Mouse (Mus musculus): Measurements from ENCODE around the gene Zc2hc1c. TPM values are rescaled to one million over a fixed set of nuclear protein-coding genes. Genes with fewer than 3 reads are reported as not detected.
A peak's percentile ranks its signal among the peaks of the same experiment; 100 is the strongest.
"Not testable (repeated sequence)": the region's sequence is repeated elsewhere in the genome, so short reads cannot be mapped to it uniquely, and the experiment has no call there.

Zc2hc1c gene
- polyA plus RNA-seq, 1 experiment = not detected

DNA sequence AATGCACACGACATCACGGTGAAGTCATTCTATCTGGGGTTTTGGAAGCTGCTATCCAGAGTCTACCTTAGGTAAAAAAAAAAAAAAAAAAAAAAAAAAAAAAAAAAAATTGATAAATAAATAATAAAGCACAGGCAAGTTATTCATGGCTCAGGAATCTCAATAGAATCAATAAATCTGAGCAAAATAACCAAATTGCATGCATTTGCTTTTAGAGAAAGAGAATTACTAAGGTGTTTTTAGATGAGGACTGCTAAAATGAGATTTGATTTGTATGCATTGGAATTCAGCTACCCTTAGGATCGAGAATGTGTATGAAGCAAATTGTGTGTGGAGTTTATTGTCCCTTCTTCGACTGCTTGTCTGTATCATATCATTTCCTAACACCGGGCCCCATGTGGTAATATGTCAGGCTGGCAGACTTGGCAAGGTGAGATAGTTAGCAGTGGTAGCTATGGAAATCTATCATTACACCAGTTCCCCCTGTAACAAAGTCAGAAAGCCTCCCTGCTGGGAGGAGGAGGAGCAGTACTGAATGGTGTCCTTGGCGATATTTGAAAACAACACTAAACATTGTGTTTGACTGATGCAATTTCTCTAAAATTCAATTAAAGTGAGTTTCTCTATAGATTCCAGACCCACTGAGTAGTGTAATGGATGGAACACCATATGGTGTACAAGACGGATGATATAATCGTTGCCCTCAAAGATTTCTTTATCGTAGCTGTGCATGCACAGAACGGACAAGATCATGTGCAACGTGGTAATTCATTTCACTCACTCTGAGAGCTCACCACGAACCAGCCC lies 7.3 kb upstream of the Zc2hc1c start:
- TF ChIP-seq POLR2A (IDR thresholded peaks at IDR 0.05; ENCODE audit: insufficient read depth, low read depth, low read length) (no peak), CTCF (IDR thresholded peaks at IDR 0.05; ENCODE audit: insufficient read depth, low read depth, low read length) (no peak)
- Histone ChIP-seq H3K4me3 (ENCODE audit: insufficient read depth, low read depth, low read length) (no peak overlapping the region), H3K27ac (ENCODE audit: insufficient read depth, low read depth, low read length) (no peak overlapping the region), H3K4me1 (ENCODE audit: control insufficient read depth, insufficient read depth, low read length) (no peaks in the 10 kb centered on the region)
- 43% methylated on average over 12 of the region's 12 CpGs for WGBS

DNA sequence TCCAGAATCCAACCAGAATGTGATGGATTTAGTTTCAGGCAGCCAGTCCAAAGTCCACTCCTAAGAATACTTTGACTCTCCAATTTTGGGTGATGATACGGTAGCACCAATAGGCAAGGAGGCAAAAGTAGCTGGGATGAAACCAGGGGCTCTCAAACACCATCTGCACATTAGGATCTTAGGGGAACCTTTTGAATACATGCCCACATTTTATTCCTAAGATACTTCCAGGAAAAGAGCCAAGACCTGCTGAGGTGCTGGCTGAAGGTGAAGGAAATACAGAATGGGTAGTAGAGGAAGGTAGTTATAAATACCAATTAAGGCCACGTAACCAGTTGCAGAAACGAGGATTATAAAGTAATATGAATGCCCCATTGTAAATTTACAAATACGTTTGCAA lies 6.6 kb upstream of the Zc2hc1c start:
- not testable (repeated sequence) for H3K4me1 ChIP-seq (ENCODE audit: control insufficient read depth, insufficient read depth, low read length); H3K4me3 ChIP-seq (ENCODE audit: insufficient read depth, low read depth, low read length); H3K27ac ChIP-seq (ENCODE audit: insufficient read depth, low read depth, low read length)
- 84% methylated on average over 2 of the region's 4 CpGs for WGBS

DNA sequence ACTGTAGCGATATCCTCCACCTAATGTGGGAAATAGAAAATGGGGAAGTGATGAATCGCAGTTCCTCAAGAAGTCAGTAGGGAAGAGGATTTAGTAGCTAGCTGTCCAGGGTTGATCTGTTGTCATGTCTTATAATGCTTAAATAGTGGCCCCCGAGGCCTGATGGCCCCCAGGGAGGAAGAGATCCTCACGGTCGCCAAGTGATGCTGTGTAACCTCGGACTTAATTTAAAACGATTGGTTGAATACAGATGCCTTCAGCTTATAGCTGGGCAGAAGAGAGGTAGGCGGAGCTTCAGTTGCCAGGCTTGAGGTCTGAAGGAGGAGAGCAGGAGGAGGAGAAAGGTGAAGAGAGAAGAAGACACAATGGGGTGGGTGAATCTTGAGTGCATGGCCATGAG lies 4.1 kb upstream of the Zc2hc1c start:
- H3K4me1 ChIP-seq (ENCODE audit: control insufficient read depth, insufficient read depth, low read length) = peaks cover 4% of the 10 kb centered on the region
- WGBS = 73% methylated on average over 8 of the region's 8 CpGs
- no peak overlapping the region for H3K4me3 ChIP-seq (ENCODE audit: insufficient read depth, low read depth, low read length)
- no peak for TF ChIP-seq CTCF (IDR thresholded peaks at IDR 0.05; ENCODE audit: insufficient read depth, low read depth, low read length)
- TF ChIP-seq POLR2A (IDR thresholded peaks at IDR 0.05; ENCODE audit: insufficient read depth, low read depth, low read length) = no peak
- no peak overlapping the region for H3K27ac ChIP-seq (ENCODE audit: insufficient read depth, low read depth, low read length)

DNA sequence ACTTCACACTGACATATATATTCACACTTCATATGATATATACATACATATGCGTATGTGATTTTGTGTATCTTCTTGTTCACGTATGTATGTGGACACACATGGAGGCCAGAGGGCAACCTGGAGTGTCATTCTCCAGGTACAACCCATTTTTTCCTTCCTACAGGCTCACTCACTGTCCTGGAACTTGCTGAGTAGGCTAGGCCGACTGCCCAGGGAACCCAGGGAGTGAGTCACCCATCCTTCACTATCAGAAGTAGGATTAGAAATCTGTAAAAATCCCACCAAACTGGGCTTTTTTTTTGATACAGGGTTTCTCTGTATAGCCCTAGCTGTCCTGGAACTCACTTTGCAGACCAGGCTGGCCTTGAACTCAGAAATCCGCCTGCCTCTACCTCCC lies 3.4 kb upstream of the Zc2hc1c start:
- Histone ChIP-seq H3K4me3 (ENCODE audit: insufficient read depth, low read depth, low read length) (no peak overlapping the region), H3K4me1 (ENCODE audit: control insufficient read depth, insufficient read depth, low read length) (peaks cover 4% of the 10 kb centered on the region), H3K27ac (ENCODE audit: insufficient read depth, low read depth, low read length) (no peak overlapping the region)
- no peak for TF ChIP-seq POLR2A (IDR thresholded peaks at IDR 0.05; ENCODE audit: insufficient read depth, low read depth, low read length)
- TF ChIP-seq CTCF (IDR thresholded peaks at IDR 0.05; ENCODE audit: insufficient read depth, low read depth, low read length) = no peak
- WGBS = 93% methylated on average over 4 of the region's 4 CpGs

DNA sequence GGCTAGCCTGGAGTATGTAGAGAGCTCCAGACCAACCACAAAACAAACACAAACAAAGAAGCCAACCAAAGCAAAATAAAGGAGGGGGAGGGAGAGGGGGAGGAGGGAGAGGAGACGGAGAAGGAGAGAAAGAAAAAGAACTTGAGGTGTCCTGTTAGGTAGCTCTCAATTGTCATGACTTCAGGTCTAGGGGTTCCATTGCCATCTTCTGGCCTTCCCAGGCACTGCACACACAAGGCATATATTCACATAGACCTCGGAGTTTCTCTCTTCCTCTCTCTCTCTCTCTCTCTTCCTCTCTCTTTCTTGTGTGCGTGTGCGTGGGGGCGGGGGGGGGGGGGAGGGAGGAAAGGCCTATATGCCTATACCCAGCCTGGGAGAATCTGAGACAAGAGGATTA lies 1.4 kb upstream of the Zc2hc1c start:
- Histone ChIP-seq H3K4me3 (ENCODE audit: insufficient read depth, low read depth, low read length) (no peak overlapping the region), H3K27ac (ENCODE audit: insufficient read depth, low read depth, low read length) (no peak overlapping the region), H3K4me1 (ENCODE audit: control insufficient read depth, insufficient read depth, low read length) (peaks cover 4% of the 10 kb centered on the region)
- TF ChIP-seq CTCF (IDR thresholded peaks at IDR 0.05; ENCODE audit: insufficient read depth, low read depth, low read length) = no peak
- TF ChIP-seq POLR2A (IDR thresholded peaks at IDR 0.05; ENCODE audit: insufficient read depth, low read depth, low read length) = no peak
- WGBS = 31% methylated on average over 5 of the region's 5 CpGs

DNA sequence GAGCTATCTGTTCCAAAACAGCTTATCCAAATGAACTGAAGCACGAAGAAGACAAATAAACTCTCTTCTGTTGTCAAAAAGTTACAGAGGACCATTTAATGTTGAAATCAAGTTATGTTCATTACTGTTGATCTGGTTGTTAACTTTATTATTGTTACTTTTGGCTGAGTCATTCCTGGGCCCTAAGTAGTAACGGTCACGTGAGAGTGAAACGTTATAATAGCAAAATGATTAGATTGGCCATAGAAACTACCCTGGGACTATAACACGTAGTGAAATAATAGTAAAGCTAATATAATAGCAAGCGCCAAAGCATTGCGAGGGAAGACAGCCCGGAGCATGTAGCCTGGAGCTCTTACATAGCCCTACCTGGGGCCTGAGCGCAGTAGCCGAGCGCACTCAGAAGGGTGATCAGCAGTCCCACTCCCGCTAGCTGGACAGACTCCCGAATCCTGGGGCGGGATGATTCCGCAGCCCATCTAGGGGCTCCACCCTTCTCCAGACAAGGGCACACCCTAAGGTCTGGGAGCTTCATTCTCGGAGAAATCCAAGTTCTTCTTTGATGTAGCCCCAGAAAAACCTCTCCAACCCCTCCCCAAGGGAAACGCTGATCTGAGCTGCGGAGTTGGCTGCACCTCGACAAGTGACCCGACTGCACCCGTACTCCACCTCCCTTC lies 444 bp upstream of the Zc2hc1c start, which contains the start of gene Acyp1:
Gene Acyp1 (minus strand): TSS at position 630 of the 677 bp plus-strand sequence.
- TF ChIP-seq POLR2A (IDR thresholded peaks at IDR 0.05; ENCODE audit: insufficient read depth, low read depth, low read length) (no peak), CTCF (IDR thresholded peaks at IDR 0.05; ENCODE audit: insufficient read depth, low read depth, low read length) (no peak)
- H3K27ac ChIP-seq (ENCODE audit: insufficient read depth, low read depth, low read length) = no peak within 1 kb of the TSS
- peak within 1 kb of the TSS; percentile 53 for H3K4me3 ChIP-seq (ENCODE audit: insufficient read depth, low read depth, low read length)
- 9% methylated on average over 21 of the region's 21 CpGs for WGBS
- H3K4me1 ChIP-seq (ENCODE audit: control insufficient read depth, insufficient read depth, low read length) = peaks cover 4% of the 10 kb centered on the region

DNA sequence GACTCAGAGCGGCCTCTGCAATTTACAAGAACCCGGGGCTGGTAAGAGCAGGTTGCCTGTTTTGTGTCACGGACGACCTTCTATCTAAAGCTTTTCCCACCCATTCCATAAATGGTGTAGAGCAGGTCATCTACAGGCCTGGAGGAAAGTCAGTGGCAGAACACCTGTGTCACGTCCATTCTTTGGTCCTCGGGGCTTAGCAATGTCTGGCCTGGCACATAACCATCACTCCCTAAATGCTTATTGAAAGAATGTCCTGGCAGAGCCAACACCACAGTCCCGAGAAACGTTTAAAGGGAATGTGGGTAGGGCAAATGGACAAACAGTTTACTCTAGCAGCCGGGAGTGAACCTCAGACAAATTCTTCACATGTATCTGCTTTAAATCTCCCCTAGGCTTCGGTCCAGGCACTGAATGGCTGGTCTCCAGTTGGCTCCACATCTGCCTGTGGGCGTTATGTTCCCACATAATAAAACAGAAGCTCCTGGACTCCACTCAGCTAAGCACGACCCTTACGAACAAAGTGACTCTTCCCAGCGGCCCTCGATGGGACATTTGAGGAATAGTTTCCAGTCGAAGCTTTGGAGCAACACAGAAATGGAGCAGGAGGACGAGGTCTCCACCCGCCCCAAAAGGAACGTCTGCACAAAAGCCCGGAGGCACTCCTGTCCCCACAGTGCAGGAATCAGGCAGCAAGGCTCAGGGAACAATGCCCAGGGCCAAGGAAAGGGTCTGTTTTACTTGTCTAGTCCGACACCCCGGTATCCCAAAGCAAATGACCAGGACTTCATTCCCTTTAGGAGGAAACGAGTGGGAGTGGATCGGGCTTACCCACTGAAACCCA lies 988 bp downstream of the Zc2hc1c start:
- TF ChIP-seq POLR2A (IDR thresholded peaks at IDR 0.05; ENCODE audit: insufficient read depth, low read depth, low read length) (no peak), CTCF (IDR thresholded peaks at IDR 0.05; ENCODE audit: insufficient read depth, low read depth, low read length) (no peak)
- H3K4me3 ChIP-seq (ENCODE audit: insufficient read depth, low read depth, low read length) = peak overlapping the region; percentile 53
- 48% methylated on average over 24 of the region's 24 CpGs for WGBS
- peaks cover 4% of the 10 kb centered on the region for H3K4me1 ChIP-seq (ENCODE audit: control insufficient read depth, insufficient read depth, low read length)
- H3K27ac ChIP-seq (ENCODE audit: insufficient read depth, low read depth, low read length) = no peak overlapping the region

DNA sequence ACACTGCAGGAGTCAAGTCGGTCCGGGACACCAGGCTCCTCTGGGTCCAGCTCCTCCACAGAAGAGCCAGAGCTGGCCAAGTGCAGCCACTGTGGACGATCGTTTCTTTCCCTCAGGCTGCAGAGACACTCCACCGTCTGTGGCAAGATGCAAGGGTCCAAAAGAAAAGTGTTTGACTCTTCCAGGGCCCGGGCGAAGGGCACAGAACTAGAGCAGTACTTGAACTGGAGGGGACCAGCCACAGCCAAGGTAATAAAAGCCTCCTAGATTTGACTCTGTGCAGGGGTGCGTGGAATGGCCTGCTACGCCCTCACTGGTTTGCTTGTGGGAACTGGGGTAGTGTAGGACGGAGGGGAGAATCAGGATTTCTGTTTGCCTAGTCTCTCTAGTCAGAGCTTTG lies 2.2 kb downstream of the Zc2hc1c start:
- Histone ChIP-seq H3K27ac (ENCODE audit: insufficient read depth, low read depth, low read length) (no peak overlapping the region), H3K4me3 (ENCODE audit: insufficient read depth, low read depth, low read length) (no peak overlapping the region), H3K4me1 (ENCODE audit: control insufficient read depth, insufficient read depth, low read length) (peaks cover 4% of the 10 kb centered on the region)
- TF ChIP-seq POLR2A (IDR thresholded peaks at IDR 0.05; ENCODE audit: insufficient read depth, low read depth, low read length) (no peak), CTCF (IDR thresholded peaks at IDR 0.05; ENCODE audit: insufficient read depth, low read depth, low read length) (no peak)
- 85% methylated on average over 10 of the region's 10 CpGs for WGBS

DNA sequence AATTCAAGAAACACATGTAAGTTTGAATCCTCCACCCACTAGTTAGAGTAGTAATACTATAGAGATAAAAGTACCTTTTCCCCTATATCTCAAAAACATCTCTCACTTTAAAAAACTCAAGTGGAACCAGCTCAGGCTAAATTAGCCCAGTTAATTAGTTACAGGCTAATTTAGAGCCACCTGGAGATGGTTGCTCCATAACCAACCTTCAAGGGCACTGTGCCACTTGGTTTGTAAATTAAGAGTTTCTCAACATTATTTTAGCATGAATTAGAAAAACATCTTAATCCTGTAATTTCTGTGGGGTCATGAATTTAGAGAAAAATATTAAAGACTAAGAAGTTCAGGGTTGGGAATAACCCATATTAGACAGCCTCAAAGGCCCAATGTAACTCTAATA lies 3.1 kb downstream of the Zc2hc1c start:
- H3K27ac ChIP-seq (ENCODE audit: insufficient read depth, low read depth, low read length) = no peak overlapping the region
- no peak overlapping the region for H3K4me3 ChIP-seq (ENCODE audit: insufficient read depth, low read depth, low read length)
- TF ChIP-seq CTCF (IDR thresholded peaks at IDR 0.05; ENCODE audit: insufficient read depth, low read depth, low read length) (no peak), POLR2A (IDR thresholded peaks at IDR 0.05; ENCODE audit: insufficient read depth, low read depth, low read length) (no peak)
- peaks cover 4% of the 10 kb centered on the region for H3K4me1 ChIP-seq (ENCODE audit: control insufficient read depth, insufficient read depth, low read length)
